Mouse (Mus musculus) thymus, adult 18-20 months (tissue): ENCODE measurements at regions not wholly inside any gene's neighbourhood (a gene's known extent, or its start where the extent isn't known, plus 50 kb on each side); places are given as distances from the start of the nearest gene placed in this dataset.

Experiments used
- DNase-seq, 2 experiments: peaks; one replicate each; pipeline ENCODE4 v3.0.0; 2022; ENCODE audit warnings: mixed read lengths in 2 of 2

- DNase-seq = no peak
These were observed 53.2 kb downstream of the Fam43a start for GRCm38 (mm10) chr16:30652692-30653091.

- DNase-seq = no peak
These were observed 54.3 kb downstream of the Fam43a start for GRCm38 (mm10) chr16:30653806-30654205.

- no peak for DNase-seq
These were observed 54.7 kb downstream of the Fam43a start for GRCm38 (mm10) chr16:30654226-30654625.

- no peak for DNase-seq
These were observed 56.3 kb downstream of the Fam43a start for GRCm38 (mm10) chr16:30655798-30656221.

- DNase-seq = no peak
These were observed 57.4 kb downstream of the Fam43a start for GRCm38 (mm10) chr16:30656881-30657280.

GRCm38 (mm10) chr16:30658921-30659320, 59.4 kb downstream of the Fam43a start:
- DNase-seq = no peak

GRCm38 (mm10) chr16:30661086-30661977, 61.8 kb downstream of the Fam43a start:
- no peak for DNase-seq

GRCm38 (mm10) chr16:30663055-30663454, 63.5 kb downstream of the Fam43a start:
- no peak for DNase-seq

- DNase-seq = no peak
These were observed 64.4 kb downstream of the Fam43a start for GRCm38 (mm10) chr16:30663971-30664370.

GRCm38 (mm10) chr16:30664433-30664832, 64.9 kb downstream of the Fam43a start:
- DNase-seq = no peak

GRCm38 (mm10) chr16:30665881-30666280, 66.4 kb downstream of the Fam43a start:
- DNase-seq = no peak

GRCm38 (mm10) chr16:30669883-30670282, 70.4 kb downstream of the Fam43a start:
- DNase-seq = no peak

- DNase-seq = no peak
These were observed 72.1 kb downstream of the Fam43a start for GRCm38 (mm10) chr16:30671584-30671983.

GRCm38 (mm10) chr16:30672776-30673550, 73.4 kb downstream of the Fam43a start:
- peak; percentile 23 to 38 for DNase-seq

- no peak for DNase-seq
These were observed 74.1 kb downstream of the Fam43a start for GRCm38 (mm10) chr16:30673662-30674061.

- peak in 1 of 2 experiments; percentile 13 for DNase-seq
These were observed 76.3 kb downstream of the Fam43a start for GRCm38 (mm10) chr16:30675829-30676228.

GRCm38 (mm10) chr16:30677016-30677415, 77.5 kb downstream of the Fam43a start:
- no peak for DNase-seq

- DNase-seq = no peak
These were observed 78.6 kb downstream of the Fam43a start for GRCm38 (mm10) chr16:30677896-30678707.

- no peak for DNase-seq
These were observed 79.4 kb downstream of the Fam43a start for GRCm38 (mm10) chr16:30678708-30679492.

GRCm38 (mm10) chr16:30679493-30679811, 79.9 kb downstream of the Fam43a start:
- no peak for DNase-seq

GRCm38 (mm10) chr16:30681421-30681820, 81.9 kb downstream of the Fam43a start:
- DNase-seq = no peak

- DNase-seq = no peak
These were observed 84.5 kb downstream of the Fam43a start for GRCm38 (mm10) chr16:30683986-30684385.
